Mouse (Mus musculus) Muller cell, postnatal 12 days (primary cell): ENCODE measurements at regions not wholly inside any gene's neighbourhood (a gene's known extent, or its start where the extent isn't known, plus 50 kb on each side); places are given as distances from the start of the nearest gene placed in this dataset.
A peak's percentile ranks its signal among the peaks of the same experiment; 100 is the strongest.

Source experiments
- DNase-seq: peaks from one replicate; pipeline ENCODE4 v3.0.0-alpha.2; 2015; ENCODE audit errors: inconsistent ontology term

DNA sequence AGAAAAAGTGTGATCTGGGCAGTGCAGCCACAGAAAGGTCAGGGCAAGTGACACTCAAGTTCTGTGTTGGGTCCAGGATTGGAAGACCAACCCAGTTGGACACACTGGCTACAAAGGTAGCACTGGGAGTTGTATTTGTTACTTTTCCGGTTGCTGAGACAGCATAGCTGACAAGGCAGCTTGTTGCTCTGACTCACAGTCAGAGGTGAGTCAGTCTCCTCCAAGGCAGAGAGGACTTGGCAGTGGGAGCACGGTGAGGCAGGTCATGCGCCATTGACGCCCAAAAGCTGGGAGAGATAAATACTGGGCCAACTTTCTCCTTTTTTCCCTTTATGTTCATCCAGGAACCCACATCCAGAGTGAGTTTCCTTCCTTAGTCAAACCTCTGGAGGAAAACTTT is 88.4 kb downstream of the Zfp706 start:
- DNase-seq: peak; percentile 22

GRCm38 (mm10) chr15:36916998-36917397 is 90.6 kb downstream of the Zfp706 start:
- DNase-seq: no peak

GRCm38 (mm10) chr15:36914239-36915100 is 93.1 kb downstream of the Zfp706 start:
- DNase-seq: no peak

- DNase-seq: no peak
Measured at GRCm38 (mm10) chr15:36913308-36913707, 94.3 kb downstream of the Zfp706 start.

DNA sequence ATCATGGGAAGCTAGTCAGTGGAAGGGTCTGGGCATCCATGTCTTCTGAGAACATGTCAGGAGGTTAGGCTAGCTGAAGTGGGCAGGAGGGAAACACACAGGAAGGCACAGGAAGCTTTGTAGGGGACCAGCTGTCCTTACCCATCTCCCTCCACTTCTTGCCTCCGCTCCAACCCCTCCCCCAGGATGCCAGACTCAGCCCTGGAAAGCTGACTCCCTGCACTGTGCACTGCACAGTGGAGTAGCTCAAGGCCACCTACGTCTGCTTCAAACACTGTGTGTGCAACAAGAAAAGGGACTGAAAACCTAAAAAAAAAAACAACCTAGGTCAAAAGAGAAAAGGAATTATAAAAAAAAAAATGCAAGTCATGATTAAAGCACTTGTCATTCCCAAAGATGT is 97.3 kb downstream of the Zfp706 start:
- no peak for DNase-seq

DNA sequence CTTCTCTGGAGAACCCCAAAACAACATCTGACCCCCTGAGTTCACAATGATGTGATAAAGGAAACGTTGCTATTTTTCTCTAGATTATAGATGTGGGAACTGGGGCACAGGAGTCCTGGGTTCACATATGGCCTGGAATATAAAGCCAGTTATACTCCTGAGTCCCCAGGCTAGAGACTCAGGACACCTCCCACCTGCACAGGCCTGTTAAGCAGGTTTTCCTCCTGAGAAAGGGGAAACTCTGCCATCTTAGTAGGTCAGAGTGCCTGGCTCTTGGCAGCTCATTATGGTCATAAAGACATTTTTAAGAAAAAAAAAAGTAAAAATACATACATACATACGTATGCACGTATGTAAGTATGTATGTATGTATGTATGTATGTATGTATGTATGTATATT is 98.1 kb downstream of the Zfp706 start:
- DNase-seq: no peak

DNA sequence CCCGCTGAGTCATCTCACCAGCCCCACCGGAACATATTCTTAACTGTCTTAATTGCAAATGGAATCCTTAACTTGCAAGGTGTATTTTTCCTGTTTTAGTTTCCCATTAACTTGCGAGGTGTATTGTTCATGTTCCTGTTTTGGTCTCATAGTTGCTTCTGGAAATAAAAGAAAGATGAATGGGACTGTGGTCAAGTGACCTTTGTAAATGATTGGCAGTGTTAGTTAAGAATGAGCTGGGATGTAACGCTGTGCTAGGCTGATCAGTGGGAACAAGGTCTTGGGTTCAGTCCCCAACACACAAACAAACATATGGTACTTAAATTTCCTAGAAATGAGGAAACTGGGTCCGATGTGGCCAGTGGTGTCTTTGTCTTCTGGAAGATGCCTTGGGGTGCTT is 100.8 kb downstream of the Zfp706 start:
- no peak for DNase-seq

- DNase-seq: no peak
Measured at GRCm38 (mm10) chr15:36906052-36906451, 101.5 kb downstream of the Zfp706 start.

- DNase-seq: no peak
Measured at GRCm38 (mm10) chr15:36903922-36904321, 103.7 kb downstream of the Zfp706 start.

- no peak for DNase-seq
Measured at GRCm38 (mm10) chr15:36903309-36903708, 104.3 kb downstream of the Zfp706 start.

GRCm38 (mm10) chr15:36901830-36902285 is 105.7 kb downstream of the Zfp706 start:
- peak; percentile 43 for DNase-seq

DNA sequence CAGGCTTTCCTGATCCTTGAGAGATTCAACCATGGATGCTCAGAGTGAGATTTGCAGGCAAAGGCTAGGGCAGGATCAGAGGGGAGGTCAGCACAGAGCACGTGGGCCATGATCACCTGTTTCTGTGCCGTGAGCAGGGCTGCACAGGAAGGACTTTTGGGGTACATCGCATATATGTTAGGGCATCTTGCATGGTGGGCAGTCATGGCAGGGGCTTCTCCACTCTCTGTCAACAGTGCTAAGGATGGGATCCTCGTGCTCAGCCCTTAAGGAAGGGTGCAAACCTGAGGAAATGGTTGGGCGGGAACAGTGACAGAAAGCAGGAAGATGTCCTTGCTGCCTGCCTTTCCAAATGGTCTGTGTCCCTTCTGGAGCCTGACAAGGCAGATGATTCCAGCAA is 106.2 kb downstream of the Zfp706 start:
- DNase-seq: no peak

DNA sequence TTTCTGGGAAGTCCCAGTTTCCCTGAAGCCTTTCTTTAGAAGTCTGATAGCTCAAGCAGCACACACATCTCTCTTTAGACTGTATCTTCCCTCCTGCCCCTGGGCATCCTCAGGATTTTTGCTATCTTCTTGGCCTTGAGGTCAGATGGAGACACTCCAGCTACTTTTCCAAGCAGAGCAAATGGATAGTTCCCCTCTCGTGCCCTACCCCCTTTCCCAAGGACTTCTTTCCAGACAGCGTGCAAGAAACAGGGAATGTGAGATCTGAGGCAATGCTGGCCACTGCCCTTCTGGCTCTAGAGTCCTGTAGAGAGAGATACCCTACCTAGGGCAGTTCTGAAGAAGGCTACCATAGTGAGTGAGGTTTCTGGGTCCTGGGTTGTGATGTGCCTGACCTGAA is 106.6 kb downstream of the Zfp706 start:
- no peak for DNase-seq

GRCm38 (mm10) chr15:36899882-36900281 is 107.7 kb downstream of the Zfp706 start:
- no peak for DNase-seq

- no peak for DNase-seq
Measured at GRCm38 (mm10) chr15:36898857-36899523, 108.6 kb downstream of the Zfp706 start.

GRCm38 (mm10) chr15:36898326-36898725 is 109.2 kb downstream of the Zfp706 start:
- no peak for DNase-seq

DNA sequence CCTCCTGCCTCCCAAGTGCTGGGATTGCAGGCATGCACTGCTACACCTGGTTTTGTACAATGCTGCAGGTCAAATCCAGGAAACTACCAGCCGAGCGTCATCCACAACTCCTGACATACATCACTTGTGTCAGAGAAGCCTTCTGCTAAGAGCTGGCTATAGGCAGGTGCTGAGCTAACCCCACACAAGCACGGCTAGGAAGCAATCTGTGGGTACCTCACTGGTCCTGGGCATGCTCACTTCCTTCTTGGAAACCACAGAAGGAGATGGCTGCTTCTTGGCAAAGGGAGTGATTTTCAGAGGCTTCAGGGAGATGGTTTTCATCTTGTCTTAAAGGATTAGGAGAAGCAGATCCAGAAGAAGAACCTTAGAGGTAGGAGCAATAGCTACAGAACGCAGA is 111.3 kb downstream of the Zfp706 start:
- DNase-seq: no peak

DNA sequence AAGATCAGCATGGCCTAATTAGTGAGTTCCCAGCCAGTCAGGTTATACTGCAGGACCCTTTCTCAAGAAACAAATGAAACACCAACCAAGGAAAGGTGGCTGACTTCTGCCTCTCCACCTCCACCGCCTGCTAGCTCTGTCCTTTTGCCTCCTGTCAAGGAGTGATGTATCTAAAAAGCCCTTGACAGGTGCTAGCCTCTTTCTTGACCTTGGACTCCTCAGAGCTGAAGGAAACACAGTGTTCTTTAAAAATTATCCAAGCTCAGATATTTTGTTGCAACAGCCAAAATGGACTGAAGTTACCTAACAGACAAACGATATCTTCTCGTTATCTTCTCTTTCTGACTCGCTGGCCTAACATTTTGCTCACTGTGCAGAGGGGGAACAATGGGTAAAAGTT is 112.5 kb downstream of the Zfp706 start:
- no peak for DNase-seq

DNA sequence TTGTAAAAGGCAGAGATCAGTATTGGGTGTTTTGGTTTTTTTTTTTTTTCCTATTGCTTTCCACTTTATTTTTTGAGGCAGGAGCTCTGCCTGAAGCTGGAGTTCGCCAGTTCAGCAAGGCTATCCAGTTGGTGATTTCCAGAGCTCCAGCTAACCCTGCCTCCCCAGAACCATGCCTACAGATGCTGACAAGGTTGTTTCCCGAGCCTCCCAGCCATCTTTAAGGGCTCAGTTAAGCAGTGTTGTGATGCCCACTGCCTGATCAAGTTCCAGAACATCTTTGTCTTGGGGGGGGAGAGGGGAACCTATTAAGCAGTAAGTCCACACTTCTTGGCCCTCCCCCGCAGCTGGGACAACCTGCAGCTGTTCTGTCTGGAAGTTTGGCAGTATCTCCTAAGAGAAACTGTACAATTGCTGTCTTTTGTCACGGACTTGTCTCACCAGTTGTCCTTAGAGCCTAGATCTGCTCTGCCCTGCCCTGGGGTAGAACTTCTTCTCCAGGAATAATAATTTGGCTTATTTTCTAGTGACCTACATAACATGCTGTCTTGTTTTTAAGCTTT is 114.1 kb downstream of the Zfp706 start:
- no peak for DNase-seq

- DNase-seq: no peak
Measured at GRCm38 (mm10) chr15:36892576-36893205, 114.9 kb downstream of the Zfp706 start.

- DNase-seq: no peak
Measured at GRCm38 (mm10) chr15:36891851-36892250, 115.7 kb downstream of the Zfp706 start.

DNA sequence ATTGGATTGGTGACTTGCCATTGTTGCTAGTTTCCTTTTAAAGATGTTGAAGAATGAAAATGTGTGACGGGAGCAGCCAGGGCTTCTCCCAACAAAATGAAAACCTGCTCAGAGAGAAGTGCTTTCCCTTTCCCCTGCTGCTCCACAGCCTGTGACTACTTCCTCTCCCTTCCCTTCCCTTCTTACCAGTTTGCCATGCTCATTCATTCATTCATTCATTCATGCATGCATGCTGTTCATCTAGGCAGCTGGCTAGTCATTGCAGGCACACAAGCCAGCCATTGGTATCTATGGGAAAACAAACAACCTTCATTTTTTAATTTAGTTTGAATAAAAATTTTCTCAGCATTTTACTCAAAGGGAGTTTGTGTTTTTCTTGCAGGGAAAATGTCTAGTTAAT is 116.3 kb downstream of the Zfp706 start:
- no peak for DNase-seq
